Mouse (Mus musculus) cerebellum, postnatal 25 days (tissue): ENCODE results near the gene Cdh1.
A peak's percentile ranks its signal among the peaks of the same experiment; 100 is the strongest.

Experiments used
- DNase-seq, 2 experiments: peaks; one replicate each; pipeline ENCODE4 v3.0.0; 2021; ENCODE audit warnings: mixed read lengths in 2 of 2

The Cdh1 gene

GRCm38 (mm10) chr8:106674318-106674717 lies 71.2 kb downstream of the Cdh1 start:
- no peak for DNase-seq

DNA sequence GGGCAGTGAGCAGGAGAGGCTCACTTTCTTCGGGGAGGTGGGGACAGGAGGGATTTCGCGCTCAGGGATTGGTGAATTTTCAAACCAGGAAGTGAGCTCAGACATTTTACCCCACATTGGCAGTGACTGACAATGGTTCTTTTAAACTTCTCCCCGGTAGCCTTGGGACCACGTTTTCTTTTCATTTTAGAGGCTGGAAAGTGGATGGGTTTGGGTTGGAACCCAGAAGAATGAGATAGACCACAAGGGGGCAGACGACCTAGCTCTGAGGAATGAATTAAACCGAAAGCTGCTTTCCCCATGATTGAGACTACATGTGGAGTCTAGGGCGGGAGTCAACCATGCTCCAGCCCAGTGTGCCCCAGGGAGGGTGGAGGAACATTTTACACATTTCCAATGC lies 71.7 kb downstream of the Cdh1 start:
- no peak for DNase-seq

- peak; percentile 92 to 95 for DNase-seq
Measured at GRCm38 (mm10) chr8:106682971-106683668, 80.0 kb downstream of the Cdh1 start, which contains the start of gene Tango6. Tango6 (plus strand) TSS chr8:106683068.

- no peak for DNase-seq
Measured at GRCm38 (mm10) chr8:106684387-106684786, 81.2 kb downstream of the Cdh1 start.

DNA sequence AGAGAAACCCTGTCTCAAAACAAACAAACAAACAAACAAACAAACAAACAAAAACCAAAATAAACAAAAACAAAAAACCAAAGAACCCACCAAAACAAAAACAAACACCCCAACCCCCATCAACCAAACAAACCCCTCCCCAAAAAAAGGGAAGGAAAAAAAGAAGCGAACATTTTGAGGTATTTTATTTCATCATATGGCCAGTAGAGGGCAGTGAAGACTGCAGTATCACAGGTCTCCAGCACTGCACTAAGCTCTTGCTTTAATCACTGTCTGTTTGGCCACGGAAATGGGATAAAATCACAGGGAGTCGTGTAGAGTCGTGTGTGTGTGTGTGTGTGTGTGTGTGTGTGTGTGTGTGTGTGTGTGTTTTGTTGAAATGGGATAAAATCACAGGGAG lies 84.3 kb downstream of the Cdh1 start:
- peak in 1 of 2 experiments; percentile 40 for DNase-seq

- no peak for DNase-seq
Measured at GRCm38 (mm10) chr8:106697748-106698248, 94.6 kb downstream of the Cdh1 start.

- peak; percentile 53 to 74 for DNase-seq
Measured at GRCm38 (mm10) chr8:106699588-106699987, 96.4 kb downstream of the Cdh1 start.

GRCm38 (mm10) chr8:106700131-106700530 lies 97.0 kb downstream of the Cdh1 start:
- DNase-seq = no peak

GRCm38 (mm10) chr8:106701360-106701759 lies 98.2 kb downstream of the Cdh1 start:
- no peak for DNase-seq

DNA sequence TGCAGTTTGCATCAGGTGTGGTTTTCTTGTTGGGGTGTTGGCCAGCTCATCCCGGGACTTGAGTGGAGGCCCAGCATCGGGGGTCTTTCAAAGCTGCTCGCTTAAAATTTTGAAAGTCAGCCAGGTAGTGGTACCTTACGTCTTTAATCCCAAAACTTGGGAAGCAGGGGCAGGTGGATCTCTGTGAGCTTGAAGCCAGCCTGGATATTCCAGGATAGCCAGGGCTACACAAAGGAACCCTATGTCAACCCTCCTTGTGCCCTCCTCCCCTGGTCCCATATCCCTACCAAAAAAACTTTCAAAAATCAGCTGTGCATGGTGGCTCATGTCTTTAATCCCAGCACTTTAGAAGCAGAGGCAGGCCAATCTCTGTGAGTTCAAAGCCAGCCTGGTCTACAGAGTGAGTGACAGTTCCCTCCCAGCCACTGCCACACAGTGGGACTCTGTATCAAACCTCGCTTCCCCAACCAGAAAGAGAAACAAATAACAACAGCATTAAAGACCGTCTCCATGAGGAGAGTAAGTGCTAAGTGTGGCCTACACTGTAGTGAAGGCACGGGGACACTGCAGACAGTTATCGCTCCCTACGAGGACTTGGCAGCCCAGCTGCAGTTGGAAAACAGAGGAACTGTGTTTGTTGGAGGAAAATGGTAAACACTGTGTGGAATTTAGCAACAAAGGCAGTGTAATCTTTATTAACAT lies 101.2 kb downstream of the Cdh1 start:
- DNase-seq = no peak

- DNase-seq = no peak
Measured at GRCm38 (mm10) chr8:106704901-106705321, 101.8 kb downstream of the Cdh1 start.

GRCm38 (mm10) chr8:106706194-106706593 lies 103.0 kb downstream of the Cdh1 start:
- no peak for DNase-seq

GRCm38 (mm10) chr8:106710002-106710401 lies 106.9 kb downstream of the Cdh1 start:
- no peak for DNase-seq

DNA sequence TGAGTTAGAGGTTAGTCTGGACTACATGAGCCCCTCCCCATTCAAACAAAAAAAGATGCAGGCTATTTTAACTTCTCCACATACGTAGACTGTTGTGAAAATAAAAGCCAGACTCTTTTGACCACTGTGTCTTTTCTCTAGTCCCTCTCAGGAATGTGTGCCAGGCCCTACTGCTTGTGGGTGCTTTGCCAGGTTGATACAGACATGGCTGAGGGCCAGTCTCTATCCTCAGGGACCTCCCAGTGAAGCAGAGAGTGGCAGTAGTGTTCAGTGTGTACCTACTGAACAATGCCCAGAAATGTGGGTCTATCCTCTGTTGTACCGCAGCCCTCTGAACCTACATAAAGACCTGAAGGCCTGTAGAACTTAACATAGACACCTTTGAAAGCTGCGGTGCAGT lies 109.3 kb downstream of the Cdh1 start:
- peak; percentile 15 to 30 for DNase-seq

DNA sequence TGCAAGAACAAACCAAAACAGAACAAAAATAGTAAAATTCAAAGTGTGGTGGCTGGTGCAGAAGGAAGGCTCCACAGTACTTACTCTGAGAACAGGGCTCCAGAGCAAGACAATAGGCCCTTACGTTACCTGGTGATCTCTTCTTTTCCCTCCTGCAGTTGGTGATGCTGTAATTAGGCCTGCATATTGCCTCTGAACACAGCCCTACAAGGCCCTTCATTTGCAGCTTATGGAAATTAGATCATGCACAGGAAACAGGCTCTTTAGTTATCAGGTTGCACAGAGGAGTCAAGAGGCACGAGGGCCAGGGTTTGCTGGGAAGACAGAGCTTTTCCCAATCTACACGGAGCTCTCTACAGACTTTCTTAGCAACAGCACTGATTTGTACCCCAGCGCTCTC lies 111.1 kb downstream of the Cdh1 start:
- no peak for DNase-seq

DNA sequence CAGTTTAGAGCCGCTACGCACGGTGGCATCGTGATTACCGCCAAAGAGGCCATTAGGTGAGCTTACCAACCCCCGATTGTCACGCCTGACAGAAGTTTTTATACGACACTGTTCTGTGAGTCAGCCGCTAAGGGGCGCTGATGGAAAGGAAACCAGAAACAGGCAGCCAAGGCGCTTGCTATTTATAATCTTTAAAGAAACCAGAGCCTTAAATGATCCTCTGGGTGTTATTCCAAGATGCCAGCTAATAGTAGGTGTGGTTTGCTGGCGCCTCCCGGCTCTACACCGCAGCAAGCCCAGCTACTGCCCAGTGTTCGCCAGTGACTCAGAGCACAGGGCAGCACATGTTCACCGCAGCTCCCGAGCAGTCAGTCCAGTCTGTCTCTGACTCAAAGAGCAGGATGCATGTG lies 114.9 kb downstream of the Cdh1 start:
- DNase-seq = peak; percentile 83 to 89
